Mouse (Mus musculus): Measurements from ENCODE around the gene Skint4. TPM values are rescaled to one million over a fixed set of nuclear protein-coding genes. Genes with fewer than 3 reads are reported as not detected.

Skint4 gene
- polyA plus RNA-seq (2012; rRNA removed) (not detected in 2 replicates), polyA plus RNA-seq (2014; fragmentation: Nextera tagmentation; extraction: Ambion mirVana) (not detected in 2 replicates)

GRCm38 (mm10) chr4:112071716-112072115, at the start of gene Skint4:
Gene Skint4, plus strand, starts transcription at chr4:112072016.
- no peak for TF ChIP-seq CTCF (IDR thresholded peaks at IDR 0.05; ENCODE audit: low read depth)
- no peak for TF ChIP-seq EP300 (IDR thresholded peaks at IDR 0.05; ENCODE audit: low read depth)
- Histone ChIP-seq H3K36me3 (replicated peaks; ENCODE audit: control insufficient read depth, insufficient read depth, low read depth) (no peaks in the 10 kb centered on the region), H3K4me1 (replicated peaks; ENCODE audit: control insufficient read depth in 2 of 2, insufficient read depth in 2 of 2, low read length in 1 of 2) (no peaks in the 10 kb centered on the region), H3K27ac (no peak within 1 kb of the TSS), H3K4me2 (ENCODE audit: low read depth) (no peak within 1 kb of the TSS), H3K9me3 (ENCODE audit: control insufficient read depth, low read length) (no peaks in the 10 kb centered on the region), H3K27me3 (ENCODE audit: control insufficient read depth, insufficient read depth, low read length) (no peaks in the 10 kb centered on the region), H3K9ac (replicated peaks) (no peak within 1 kb of the TSS), H3K4me3 (ENCODE audit: insufficient read depth in 1 of 2, low read depth in 2 of 2, low read length in 2 of 2) (no peak within 1 kb of the TSS)
- ATAC-seq (ENCODE audit: insufficient read depth): no peak
- no peak for DNase-seq (ENCODE audit: low read depth in 3 of 3, low spot score in 3 of 3)

Other genes with a start within 250 kb of the Skint4 start
- gene Slc5a9, start 169.1 kb upstream of the Skint4 start, polyA plus RNA-seq (2012; rRNA removed): 0.01 and 0.04 TPM in 2 replicates
- 0.03 TPM in 1 of 2 replicates, not detected in the other for gene Slc5a9, start 169.1 kb upstream of the Skint4 start, polyA plus RNA-seq (2014; fragmentation: Nextera tagmentation; extraction: Ambion mirVana)
- not detected in 2 replicates for gene Skint8, start 152.6 kb upstream of the Skint4 start, polyA plus RNA-seq (2012; rRNA removed)
- not detected in 2 replicates for gene Skint8, start 152.6 kb upstream of the Skint4 start, polyA plus RNA-seq (2014; fragmentation: Nextera tagmentation; extraction: Ambion mirVana)
- gene Skint7, start 99.1 kb upstream of the Skint4 start, polyA plus RNA-seq (2012; rRNA removed): not detected in 2 replicates
- gene Skint7, start 99.1 kb upstream of the Skint4 start, polyA plus RNA-seq (2014; fragmentation: Nextera tagmentation; extraction: Ambion mirVana): not detected in 2 replicates
- gene Skint1, start 65.7 kb upstream of the Skint4 start, polyA plus RNA-seq (2012; rRNA removed): not detected in 2 replicates
- not detected in 2 replicates for gene Skint1, start 65.7 kb upstream of the Skint4 start, polyA plus RNA-seq (2014; fragmentation: Nextera tagmentation; extraction: Ambion mirVana)
- gene Skint3, start 160.2 kb downstream of the Skint4 start, polyA plus RNA-seq (2012; rRNA removed): 0.02 TPM in 1 of 2 replicates, not detected in the other
- gene Skint3, start 160.2 kb downstream of the Skint4 start, polyA plus RNA-seq (2014; fragmentation: Nextera tagmentation; extraction: Ambion mirVana): 0.04 and 0.06 TPM in 2 replicates

Data from liver, embryonic 14.5 days (tissue).